Mouse (Mus musculus) G1E (cell line): ENCODE results near the gene Ankrd13d. TPM values are rescaled to one million over a fixed set of nuclear protein-coding genes. Genes with fewer than 3 reads are reported as not detected.

Source experiments
- ATAC-seq: 2 replicates; pipeline ENCODE4 v1.8.0; 2016; ENCODE audit warnings: mild to moderate bottlenecking; ENCODE audit not compliant: insufficient number of reproducible peaks, poor library complexity, low FRiP score, severe bottlenecking; ENCODE audit errors: extremely low read depth
- DNase-seq: peaks from one replicate; pipeline ENCODE4 v3.0.0; 2012; ENCODE audit warnings: low spot score
- H3K27me3 ChIP-seq: 2 replicates; pipeline ENCODE4 v1.6.1; 2012; ENCODE audit warnings: mild to moderate bottlenecking, low read length, inconsistent platforms; ENCODE audit not compliant: insufficient read depth
- H3K36me3 ChIP-seq: replicated peaks from 2 replicates; pipeline ENCODE3; 2012; ENCODE audit warnings: mild to moderate bottlenecking, inconsistent platforms
- H3K4me1 ChIP-seq: 2 replicates; pipeline ENCODE4 v1.6.1; 2012; ENCODE audit warnings: low read depth, low read length, inconsistent platforms, mixed read lengths; ENCODE audit not compliant: insufficient read depth
- H3K4me3 ChIP-seq: 2 replicates; pipeline ENCODE4 v1.5.1; 2012; ENCODE audit warnings: low read depth, mild to moderate bottlenecking, inconsistent platforms, low read length, moderate library complexity, mixed read lengths
- H3K9me3 ChIP-seq: replicated peaks from 2 replicates; pipeline ENCODE4 v1.6.1; 2012; ENCODE audit warnings: inconsistent platforms
- CTCF ChIP-seq: IDR thresholded peaks from 2 replicates; pipeline ENCODE4 v1.5.1; 2012; ENCODE audit warnings: low read depth, low read length, inconsistent platforms, mixed read lengths
- GATA1 ChIP-seq: IDR thresholded peaks from 2 replicates; pipeline ENCODE4 v1.6.1; 2012; ENCODE audit warnings: borderline replicate concordance, low read length, inconsistent platforms, mixed read lengths
- GATA2 ChIP-seq: IDR thresholded peaks from 2 replicates; pipeline ENCODE4 v1.6.1; 2012; ENCODE audit warnings: low read depth, low read length, inconsistent platforms, borderline replicate concordance
- POLR2AphosphoS5 ChIP-seq: IDR thresholded peaks from 2 replicates; pipeline ENCODE4 v1.6.1; 2012; ENCODE audit warnings: low read depth, low read length, inconsistent platforms; ENCODE audit not compliant: insufficient replicate concordance
- TAL1 ChIP-seq: conservative IDR thresholded peaks from 2 replicates; pipeline ENCODE4 v1.6.1; 2012; ENCODE audit warnings: low read depth, low read length, inconsistent platforms, mixed read lengths
- polyA plus RNA-seq: library from polyadenylated mRNA; stranded (reverse); fragments of >175 nt; gene quantifications from 2 replicates; pipeline ENCODE4 v1.2.3, GENCODE M21; 2012
- total RNA-seq, 2 experiments: library from RNA; stranded (forward) in 1 of 2; stranded (reverse) in 1 of 2; fragments of 200-1000 nt in 1 of 2; fragments of >200 nt in 1 of 2; fragmentation: Nextera tagmentation in 1 of 2; gene quantifications; 2 replicates each; pipeline ENCODE4 v1.2.3; 2014 to 2017

The Ankrd13d gene
- total and polyA plus RNA-seq, 3 experiments, result 0.95 to 3.0 (median 2.3) TPM

GRCm38 (mm10) chr19:4268566-4269361, 14.2 kb downstream of the Ankrd13d start, which contains the start of gene Ssh3:
Ssh3 (minus strand) TSS chr19:4269180.
- TF ChIP-seq TAL1 (no peak), POLR2AphosphoS5 (no peak), CTCF (no peak), GATA2 (no peak), GATA1 (no peak)
- ATAC-seq, result peak; percentile 15; the same call in 1 of the 2 replicates
- Histone ChIP-seq H3K9me3 (no peaks in the 10 kb centered on the region), H3K4me1 (peaks cover 18% of the 10 kb centered on the region), H3K27me3 (peaks cover 91% of the 10 kb centered on the region), H3K36me3 (no peaks in the 10 kb centered on the region), H3K4me3 (peak within 1 kb of the TSS; percentile 65; the same call in 1 of the 2 replicates)
- no peak for DNase-seq

GRCm38 (mm10) chr19:4265956-4266355, 17.0 kb downstream of the Ankrd13d start:
- H3K4me3 ChIP-seq, result no peak overlapping the region
- TF ChIP-seq POLR2AphosphoS5 (no peak), CTCF (no peak), GATA1 (no peak), GATA2 (no peak), TAL1 (no peak)
- DNase-seq, result no peak
- ATAC-seq, result no peak
- H3K27me3 ChIP-seq, result peaks cover 89% of the 10 kb centered on the region
- H3K4me1 ChIP-seq, result peaks cover 30% of the 10 kb centered on the region
- no peaks in the 10 kb centered on the region for H3K36me3 ChIP-seq
- no peaks in the 10 kb centered on the region for H3K9me3 ChIP-seq

GRCm38 (mm10) chr19:4264171-4264780, 18.7 kb downstream of the Ankrd13d start:
- ATAC-seq, result no peak

GRCm38 (mm10) chr19:4263702-4264101, 19.2 kb downstream of the Ankrd13d start:
- H3K4me1 ChIP-seq, result peaks cover 22% of the 10 kb centered on the region

More at GRCm38 (mm10) chr19:4264171-4264780, 18.7 kb downstream of the Ankrd13d start:
- DNase-seq, result no peak
- Histone ChIP-seq H3K4me3 (no peak overlapping the region), H3K9me3 (no peaks in the 10 kb centered on the region), H3K27me3 (peaks cover 72% of the 10 kb centered on the region), H3K4me1 (peaks cover 27% of the 10 kb centered on the region), H3K36me3 (no peaks in the 10 kb centered on the region)
- TF ChIP-seq GATA2 (no peak), CTCF (no peak), GATA1 (no peak), POLR2AphosphoS5 (no peak)

GRCm38 (mm10) chr19:4262756-4263155, 20.2 kb downstream of the Ankrd13d start:
- ATAC-seq, result no peak
- H3K4me1 ChIP-seq, result peaks cover 23% of the 10 kb centered on the region
- no peaks in the 10 kb centered on the region for H3K9me3 ChIP-seq
- H3K36me3 ChIP-seq, result no peaks in the 10 kb centered on the region
- H3K27me3 ChIP-seq, result peaks cover 57% of the 10 kb centered on the region
- DNase-seq, result no peak
- H3K4me3 ChIP-seq, result no peak overlapping the region
- TF ChIP-seq GATA1 (no peak), CTCF (no peak), POLR2AphosphoS5 (no peak), GATA2 (no peak), TAL1 (no peak)

More at GRCm38 (mm10) chr19:4263702-4264101, 19.2 kb downstream of the Ankrd13d start:
- H3K9me3 ChIP-seq, result no peaks in the 10 kb centered on the region
- TF ChIP-seq GATA1, result no peak
- no peak for TF ChIP-seq TAL1
- TF ChIP-seq CTCF, result no peak
- TF ChIP-seq GATA2, result no peak
- no peak for TF ChIP-seq POLR2AphosphoS5
- ATAC-seq (no peak; the same call in 1 of the 2 replicates), DNase-seq (no peak)
- no peaks in the 10 kb centered on the region for H3K36me3 ChIP-seq
- H3K4me3 ChIP-seq, result no peak overlapping the region; the same call in 1 of the 2 replicates
- H3K27me3 ChIP-seq, result peaks cover 67% of the 10 kb centered on the region

GRCm38 (mm10) chr19:4261038-4261698, 21.8 kb downstream of the Ankrd13d start:
- H3K36me3 ChIP-seq, result no peaks in the 10 kb centered on the region
- no peak for ATAC-seq
- DNase-seq, result no peak

More at GRCm38 (mm10) chr19:4261038-4261698, 21.8 kb downstream of the Ankrd13d start:
- TF ChIP-seq POLR2AphosphoS5 (no peak), GATA2 (no peak), GATA1 (no peak), CTCF (no peak), TAL1 (no peak)
- Histone ChIP-seq H3K4me3 (no peak overlapping the region), H3K9me3 (no peaks in the 10 kb centered on the region), H3K4me1 (peaks cover 34% of the 10 kb centered on the region), H3K27me3 (peaks cover 42% of the 10 kb centered on the region)
